Mouse (Mus musculus): ENCODE measurements around the gene Alkbh6. TPM values are rescaled to one million over a fixed set of nuclear protein-coding genes. Genes with fewer than 3 reads are reported as not detected.

The Alkbh6 gene
- polyA plus RNA-seq, 1 experiment from 2014 or later = 57.4 TPM

DNA sequence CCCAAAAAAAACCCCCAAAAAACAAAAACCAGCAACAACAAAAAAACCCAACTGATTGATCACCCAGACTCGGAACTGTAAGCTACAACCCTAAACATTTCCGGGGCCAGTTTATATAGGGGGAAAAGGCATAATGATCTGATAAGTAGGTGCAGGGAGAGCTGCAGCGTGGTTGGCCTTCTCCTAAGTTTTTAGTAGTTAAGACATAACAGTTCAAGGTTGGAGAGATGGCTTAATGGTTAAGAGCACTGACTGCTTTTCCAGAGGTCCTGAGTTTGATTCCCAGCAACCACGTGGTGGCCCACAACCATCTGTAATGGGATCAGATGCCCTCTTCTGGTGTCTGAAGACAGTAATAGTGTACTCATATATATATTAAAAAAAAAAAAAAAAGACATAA is 27.0 kb upstream of the Alkbh6 start:
- WGBS = 74% methylated on average over 4 of the region's 4 CpGs
- Histone ChIP-seq H3K4me2 (no peak overlapping the region), H3K27ac (peak overlapping the region; percentile 99; the same call in 1 of the 2 replicates), H3K9me3 (replicated peaks) (no peaks in the 10 kb centered on the region), H3K9ac (no peak overlapping the region), H3K36me3 (no peaks in the 10 kb centered on the region), H3K4me1 (replicated peaks) (peaks cover 18% of the 10 kb centered on the region), H3K27me3 (no peaks in the 10 kb centered on the region), H3K4me3 (no peak overlapping the region)
- no peak for ATAC-seq (replicated peaks; ENCODE audit: insufficient number of reproducible peaks, insufficient read depth, low FRiP score, low read depth)

DNA sequence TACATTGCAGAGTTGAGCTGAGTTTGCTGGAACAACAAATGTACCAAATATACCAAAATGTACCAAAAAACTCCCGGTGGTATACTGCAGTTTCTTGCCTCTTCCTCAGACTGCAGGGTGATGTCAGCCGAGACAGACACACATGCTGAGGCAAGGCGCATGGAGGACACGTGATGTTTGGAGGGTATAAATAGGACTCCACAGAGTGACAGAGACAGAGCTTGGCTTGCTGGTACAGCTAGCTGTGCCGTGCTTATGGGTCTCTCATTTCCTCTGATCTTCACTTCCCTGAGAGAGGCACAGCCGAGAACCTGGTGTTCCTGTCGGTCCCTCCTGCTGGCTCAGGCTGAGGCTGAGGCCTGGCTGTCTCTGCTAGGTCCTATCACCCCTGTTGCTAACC is 25.8 kb upstream of the Alkbh6 start:
- Histone ChIP-seq H3K9ac (peak overlapping the region; percentile 15; the same call in 1 of the 2 replicates), H3K36me3 (no peaks in the 10 kb centered on the region), H3K27ac (peak overlapping the region; percentile 26; the same call in 1 of the 2 replicates), H3K4me2 (peak overlapping the region; percentile 23; the same call in 1 of the 2 replicates), H3K9me3 (replicated peaks) (no peaks in the 10 kb centered on the region), H3K27me3 (no peaks in the 10 kb centered on the region), H3K4me1 (replicated peaks) (peaks cover 18% of the 10 kb centered on the region), H3K4me3 (no peak overlapping the region)
- 54% methylated on average over 7 of the region's 7 CpGs for WGBS
- no peak for ATAC-seq (replicated peaks; ENCODE audit: insufficient number of reproducible peaks, insufficient read depth, low FRiP score, low read depth)

DNA sequence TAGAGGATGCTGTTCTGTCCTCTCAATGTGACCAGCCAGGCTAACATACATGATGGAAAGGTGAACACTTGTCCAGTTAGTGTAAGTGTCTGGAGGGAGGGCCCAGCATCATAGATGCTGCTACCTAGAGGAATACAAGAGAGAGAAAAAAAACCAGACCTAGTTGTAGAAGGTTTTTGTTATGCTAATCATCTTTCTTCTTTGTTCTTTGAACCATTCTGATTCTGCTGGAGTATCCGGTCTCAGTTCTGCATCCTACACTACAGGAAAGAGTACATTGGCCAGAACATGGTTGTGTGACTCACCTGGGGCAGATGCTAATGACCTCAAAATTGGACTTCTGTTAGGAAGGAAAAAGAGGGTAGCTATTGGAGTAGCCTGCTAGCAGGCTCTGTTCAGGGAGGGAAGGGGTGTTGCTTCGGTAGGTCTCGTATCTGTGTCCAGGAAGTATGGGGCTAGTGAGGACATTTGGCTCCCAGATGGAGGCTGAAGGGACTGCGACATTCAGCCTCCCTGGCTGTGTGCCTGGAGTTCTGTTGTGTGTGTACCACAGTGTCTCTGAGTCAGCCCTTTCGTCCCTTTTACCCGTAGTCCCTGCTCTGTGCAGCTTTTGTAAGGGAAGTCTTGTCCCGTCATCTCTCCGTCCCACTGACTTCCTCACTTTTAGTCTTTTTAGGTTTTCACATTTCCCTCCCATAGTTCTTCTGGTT is 21.7 kb upstream of the Alkbh6 start:
- Histone ChIP-seq H3K27me3 (no peaks in the 10 kb centered on the region), H3K36me3 (no peaks in the 10 kb centered on the region), H3K27ac (no peak overlapping the region), H3K4me3 (no peak overlapping the region), H3K4me2 (no peak overlapping the region), H3K9ac (no peak overlapping the region), H3K9me3 (replicated peaks) (no peaks in the 10 kb centered on the region), H3K4me1 (replicated peaks) (peaks cover 9% of the 10 kb centered on the region)
- WGBS = 54% methylated on average over 8 of the region's 8 CpGs
- no peak for ATAC-seq (replicated peaks; ENCODE audit: insufficient number of reproducible peaks, insufficient read depth, low FRiP score, low read depth)

DNA sequence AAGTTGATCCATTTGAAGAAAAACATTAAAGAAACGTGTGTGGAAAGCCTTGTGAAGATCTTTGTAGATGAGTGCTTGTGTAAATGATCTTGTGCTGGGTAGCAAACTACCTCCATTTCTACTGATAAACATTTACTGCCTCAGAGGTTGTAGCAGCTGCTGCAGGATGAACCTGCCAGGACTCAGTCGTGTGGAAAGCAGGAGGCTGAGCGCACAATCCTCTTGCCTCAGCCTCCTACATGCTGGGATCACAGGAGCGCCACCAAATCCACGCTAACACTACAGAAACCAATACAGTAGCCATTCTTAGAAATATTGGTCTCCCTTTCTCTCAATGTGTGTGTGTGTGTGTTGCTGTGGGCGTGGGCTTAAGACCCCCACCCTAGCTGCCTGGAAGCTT is 20.5 kb upstream of the Alkbh6 start:
- Histone ChIP-seq H3K36me3 (no peaks in the 10 kb centered on the region), H3K4me2 (no peak overlapping the region), H3K27ac (no peak overlapping the region), H3K4me1 (replicated peaks) (peaks cover 11% of the 10 kb centered on the region), H3K27me3 (no peaks in the 10 kb centered on the region), H3K9ac (no peak overlapping the region), H3K9me3 (replicated peaks) (no peaks in the 10 kb centered on the region), H3K4me3 (no peak overlapping the region)
- WGBS = 60% methylated on average over 6 of the region's 6 CpGs
- no peak for ATAC-seq (replicated peaks; ENCODE audit: insufficient number of reproducible peaks, insufficient read depth, low FRiP score, low read depth)

DNA sequence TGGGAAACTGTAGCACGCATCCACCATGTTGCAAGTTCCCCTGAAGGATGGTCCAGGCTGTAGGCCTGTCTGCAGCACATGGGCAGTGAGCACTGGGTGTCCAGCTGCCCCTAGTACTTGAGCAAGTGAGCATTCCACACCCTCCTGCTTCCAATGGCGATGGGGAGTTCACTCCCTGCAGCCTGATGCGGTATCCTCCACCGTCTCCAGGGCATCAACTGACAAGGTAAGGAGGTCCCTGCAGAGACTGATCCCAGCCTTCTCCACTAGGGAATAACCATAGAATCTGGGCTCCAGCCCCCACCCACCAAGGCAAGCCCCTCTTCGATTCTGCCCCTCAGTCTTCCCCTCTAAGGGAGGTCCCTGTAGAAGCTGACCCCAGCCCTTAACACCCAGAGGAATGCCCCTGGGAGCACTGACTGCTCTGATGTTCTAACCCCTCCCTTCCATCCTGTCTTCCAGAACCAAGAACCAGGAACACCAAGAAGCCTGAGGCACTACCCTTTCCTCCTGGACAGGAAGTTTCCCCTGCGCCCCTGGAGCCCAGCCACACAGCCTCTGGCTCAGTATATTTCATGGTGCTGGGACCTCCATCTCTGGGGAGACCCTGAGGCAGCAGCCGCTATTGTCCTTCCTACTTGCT is 19.3 kb upstream of the Alkbh6 start:
- Histone ChIP-seq H3K36me3 (no peaks in the 10 kb centered on the region), H3K9ac (no peak overlapping the region), H3K4me2 (no peak overlapping the region), H3K9me3 (replicated peaks) (no peaks in the 10 kb centered on the region), H3K4me3 (no peak overlapping the region), H3K27me3 (no peaks in the 10 kb centered on the region), H3K4me1 (replicated peaks) (peaks cover 15% of the 10 kb centered on the region), H3K27ac (no peak overlapping the region)
- ATAC-seq (replicated peaks; ENCODE audit: insufficient number of reproducible peaks, insufficient read depth, low FRiP score, low read depth) = no peak
- WGBS = 60% methylated on average over 7 of the region's 7 CpGs

DNA sequence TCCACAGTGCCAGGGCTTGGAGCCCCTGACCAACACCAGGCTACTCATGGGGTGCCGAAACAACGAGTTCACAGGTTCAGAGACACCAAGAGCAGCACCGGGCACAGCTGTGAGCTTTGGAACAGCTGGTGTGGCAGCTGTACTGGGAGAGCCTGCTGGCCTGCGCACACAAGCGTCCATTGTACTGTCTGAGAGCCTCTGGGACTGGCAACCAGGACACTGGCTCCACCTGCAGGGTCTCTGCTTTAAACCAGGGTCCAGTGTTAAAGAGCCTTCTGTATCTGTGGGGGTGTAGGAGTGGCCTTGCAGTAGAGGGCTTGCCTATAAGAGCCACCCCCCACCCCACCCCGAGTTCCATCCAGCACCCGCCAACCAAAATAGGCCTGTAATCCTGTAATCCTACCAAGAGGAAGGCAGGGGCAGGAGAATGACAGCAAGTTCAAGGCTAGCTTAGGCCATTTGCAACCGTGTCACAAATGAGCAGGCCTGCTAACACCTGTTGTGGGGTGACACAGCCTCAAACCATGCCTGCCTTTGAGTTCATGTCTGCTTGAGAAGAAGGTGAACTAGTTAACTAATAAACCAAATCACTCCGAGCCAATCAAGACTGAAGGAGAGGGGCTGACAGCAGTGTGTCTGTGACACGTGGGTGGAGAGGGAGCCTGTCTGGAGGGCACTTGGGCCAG is 18.7 kb upstream of the Alkbh6 start:
- H3K27me3 ChIP-seq = no peaks in the 10 kb centered on the region
- H3K9ac ChIP-seq = no peak overlapping the region
- no peaks in the 10 kb centered on the region for H3K9me3 ChIP-seq (replicated peaks)
- H3K27ac ChIP-seq = no peak overlapping the region
- WGBS = 46% methylated on average over 10 of the region's 10 CpGs
- H3K4me3 ChIP-seq = no peak overlapping the region
- H3K36me3 ChIP-seq = no peaks in the 10 kb centered on the region
- no peak for ATAC-seq (replicated peaks; ENCODE audit: insufficient number of reproducible peaks, insufficient read depth, low FRiP score, low read depth)
- H3K4me2 ChIP-seq = no peak overlapping the region
- peaks cover 15% of the 10 kb centered on the region for H3K4me1 ChIP-seq (replicated peaks)

DNA sequence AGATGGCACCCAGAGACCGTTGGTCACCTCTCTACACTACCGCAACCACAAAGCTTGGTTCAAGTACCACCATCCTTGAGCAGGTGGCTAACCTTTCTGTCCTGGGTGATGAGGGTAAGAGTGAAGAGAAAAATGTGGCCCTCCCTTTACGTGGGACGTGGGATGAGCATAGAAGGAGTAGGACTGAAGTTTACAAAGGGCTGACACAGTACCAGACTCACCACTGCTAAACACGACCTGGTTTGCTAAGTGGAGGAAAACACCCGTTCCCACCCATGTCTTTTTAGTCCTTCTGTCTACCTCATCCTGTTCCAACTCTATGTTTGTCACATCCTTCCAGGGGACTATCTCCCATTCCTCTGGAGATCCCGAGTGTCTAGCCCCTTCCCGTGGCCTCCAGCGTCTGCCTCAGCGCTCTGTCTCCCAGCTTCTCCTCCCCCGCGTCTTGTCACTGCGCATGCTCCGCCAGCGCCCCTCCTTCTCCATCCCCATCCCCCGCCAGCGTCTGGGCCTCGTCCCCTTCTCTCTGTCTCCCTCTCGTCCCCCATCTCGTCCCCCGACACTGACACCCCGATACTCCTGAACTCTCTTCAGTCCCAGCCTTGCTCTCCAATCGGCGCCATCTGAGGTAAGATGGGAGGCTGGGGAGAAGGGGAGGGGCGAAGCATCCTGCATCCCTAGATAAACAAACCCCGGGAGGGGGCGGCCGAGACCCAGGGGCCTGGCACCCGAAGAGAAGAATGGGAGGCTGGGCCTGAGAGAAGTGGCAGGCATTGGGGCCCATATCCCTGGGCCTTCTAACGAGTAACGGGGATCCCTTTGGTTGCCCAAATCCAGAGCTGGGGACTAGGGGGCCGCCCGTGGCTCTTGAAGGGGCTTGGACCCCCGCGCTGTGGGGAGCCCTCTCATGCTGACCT is 17.0 kb upstream of the Alkbh6 start, which contains the start of gene Clip3:
Gene Clip3 (plus strand): TSS at position 514 of the 917 bp plus-strand sequence.
- WGBS = 9% methylated on average over 35 of the region's 35 CpGs
- Histone ChIP-seq H3K27ac (peak within 1 kb of the TSS; percentile 42), H3K4me3 (peak within 1 kb of the TSS; percentile 57), H3K4me2 (peak within 1 kb of the TSS; percentile 54), H3K36me3 (no peaks in the 10 kb centered on the region), H3K9ac (peak within 1 kb of the TSS; percentile 27), H3K9me3 (replicated peaks) (no peaks in the 10 kb centered on the region), H3K4me1 (replicated peaks) (peaks cover 15% of the 10 kb centered on the region), H3K27me3 (no peaks in the 10 kb centered on the region)
- peak; percentile 44; the same call in 1 of the 2 replicates for ATAC-seq (replicated peaks; ENCODE audit: insufficient number of reproducible peaks, insufficient read depth, low FRiP score, low read depth)

DNA sequence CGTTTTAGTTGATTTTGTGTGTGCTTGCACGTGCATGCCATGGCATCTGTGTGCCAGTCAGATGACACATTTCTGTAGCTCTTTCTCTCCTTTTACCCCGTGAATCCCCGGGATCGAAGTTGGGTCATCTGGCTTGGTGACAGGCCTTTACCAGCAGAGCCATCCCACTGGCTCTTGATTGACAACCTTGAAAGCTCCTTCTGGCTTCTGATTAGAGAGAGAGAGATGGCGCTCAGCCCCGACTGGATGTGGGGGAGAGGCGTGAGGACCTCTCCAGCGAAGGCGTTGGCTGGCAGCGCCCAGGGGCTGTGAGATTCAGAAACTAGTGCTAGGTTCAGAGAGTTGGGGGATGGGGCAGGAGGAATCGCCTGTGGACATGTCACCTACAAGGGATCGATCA is 14.7 kb upstream of the Alkbh6 start:
- 49% methylated on average over 13 of the region's 13 CpGs for WGBS

DNA sequence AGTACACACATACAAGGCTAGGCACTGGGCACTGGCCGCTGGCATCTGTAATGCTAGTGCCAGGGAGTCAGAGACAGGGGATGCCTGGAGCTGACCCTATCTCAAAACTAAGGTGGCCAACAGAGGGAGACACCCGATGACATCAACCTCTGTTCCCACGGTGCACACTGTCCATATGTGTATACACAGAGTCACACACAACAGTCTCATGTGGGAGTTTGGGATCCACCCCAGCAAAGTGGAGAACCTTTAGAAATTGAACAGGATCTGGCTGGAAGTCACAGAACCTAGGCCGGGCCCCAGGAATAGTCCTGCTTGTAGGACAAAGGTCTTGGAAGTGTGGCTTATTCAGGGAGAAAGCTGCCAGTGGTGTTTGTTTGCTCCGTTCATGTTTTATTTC is 14.2 kb upstream of the Alkbh6 start:
- H3K27ac ChIP-seq = no peak overlapping the region
- no peaks in the 10 kb centered on the region for H3K9me3 ChIP-seq (replicated peaks)
- ATAC-seq (replicated peaks; ENCODE audit: insufficient number of reproducible peaks, insufficient read depth, low FRiP score, low read depth) = no peak
- H3K27me3 ChIP-seq = no peaks in the 10 kb centered on the region
- no peak overlapping the region for H3K4me2 ChIP-seq
- peaks cover 15% of the 10 kb centered on the region for H3K4me1 ChIP-seq (replicated peaks)
- H3K4me3 ChIP-seq = no peak overlapping the region
- no peak overlapping the region for H3K9ac ChIP-seq
- 76% methylated on average over 5 of the region's 5 CpGs for WGBS
- no peaks in the 10 kb centered on the region for H3K36me3 ChIP-seq

More for the DNA sequence above, 14.7 kb upstream of the Alkbh6 start:
- Histone ChIP-seq H3K9me3 (replicated peaks) (no peaks in the 10 kb centered on the region), H3K27ac (no peak overlapping the region), H3K4me2 (no peak overlapping the region), H3K4me1 (replicated peaks) (peaks cover 15% of the 10 kb centered on the region), H3K36me3 (no peaks in the 10 kb centered on the region), H3K4me3 (no peak overlapping the region), H3K9ac (no peak overlapping the region), H3K27me3 (no peaks in the 10 kb centered on the region)
- no peak for ATAC-seq (replicated peaks; ENCODE audit: insufficient number of reproducible peaks, insufficient read depth, low FRiP score, low read depth)

DNA sequence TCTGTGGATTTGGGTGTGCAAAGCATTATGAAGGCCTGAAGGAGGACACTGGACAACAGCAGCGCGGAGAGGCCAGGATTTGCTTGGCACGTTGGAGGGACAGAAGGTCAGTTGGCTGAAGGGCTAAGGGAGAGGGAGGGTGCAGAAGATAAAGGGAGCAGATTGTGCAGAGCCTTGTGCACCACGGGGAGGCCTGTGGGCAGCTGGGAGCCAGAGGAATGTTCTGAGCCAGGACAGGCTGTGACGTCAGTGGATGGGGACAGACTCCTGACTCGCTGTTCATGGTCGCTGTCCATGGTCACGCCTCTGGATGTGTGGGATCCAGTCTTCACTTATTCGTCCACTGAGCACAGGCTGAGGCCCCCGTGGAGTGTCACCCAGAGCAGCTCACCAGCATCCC is 13.4 kb upstream of the Alkbh6 start:
- Histone ChIP-seq H3K9me3 (replicated peaks) (no peaks in the 10 kb centered on the region), H3K4me2 (no peak overlapping the region), H3K9ac (no peak overlapping the region), H3K27ac (no peak overlapping the region), H3K36me3 (no peaks in the 10 kb centered on the region), H3K4me1 (replicated peaks) (peaks cover 15% of the 10 kb centered on the region), H3K27me3 (no peaks in the 10 kb centered on the region), H3K4me3 (no peak overlapping the region)
- ATAC-seq (replicated peaks; ENCODE audit: insufficient number of reproducible peaks, insufficient read depth, low FRiP score, low read depth) = no peak; the same call in 1 of the 2 replicates
- WGBS = 33% methylated on average over 10 of the region's 10 CpGs

DNA sequence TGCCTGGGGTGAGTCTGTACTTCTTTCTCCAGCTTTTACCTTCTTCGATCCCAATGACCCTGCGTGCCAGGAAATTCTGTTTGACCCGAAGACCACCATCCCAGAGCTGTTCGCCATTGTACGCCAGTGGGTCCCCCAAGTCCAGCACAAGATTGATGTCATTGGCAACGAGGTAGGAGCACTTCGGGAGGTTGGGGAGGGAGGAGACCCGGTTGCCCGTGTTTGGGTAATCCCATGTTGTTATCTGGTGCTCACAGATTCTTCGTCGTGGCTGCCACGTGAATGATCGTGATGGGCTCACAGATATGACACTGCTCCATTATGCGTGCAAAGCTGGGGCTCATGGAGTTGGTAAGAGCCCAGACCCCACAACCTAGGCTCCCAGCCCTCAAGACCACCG is 11.7 kb upstream of the Alkbh6 start:
- no peaks in the 10 kb centered on the region for H3K36me3 ChIP-seq
- 84% methylated on average over 15 of the region's 15 CpGs for WGBS

More for the DNA sequence above, 11.7 kb upstream of the Alkbh6 start:
- Histone ChIP-seq H3K27me3 (no peaks in the 10 kb centered on the region), H3K4me1 (replicated peaks) (peaks cover 7% of the 10 kb centered on the region; the same call in 1 of the 2 replicates), H3K9me3 (replicated peaks) (no peaks in the 10 kb centered on the region), H3K9ac (no peak overlapping the region), H3K4me2 (no peak overlapping the region), H3K4me3 (no peak overlapping the region), H3K27ac (no peak overlapping the region)
- no peak for ATAC-seq (replicated peaks; ENCODE audit: insufficient number of reproducible peaks, insufficient read depth, low FRiP score, low read depth)

Measured in heart, embryonic 15.5 days (tissue).